Mouse (Mus musculus) brain, embryonic 14.5 days (tissue): ENCODE measurements around the gene Magi3.

Experiments
- CTCF ChIP-seq: fragments of 200-500 bp; IDR thresholded peaks from 2 replicates; pipeline ENCODE4 v1.5.1; 2012; ENCODE audit warnings: inconsistent platforms, mild to moderate bottlenecking, moderate library complexity, borderline replicate concordance; ENCODE audit not compliant: insufficient read depth, insufficient read length; ENCODE audit errors: extremely low read depth
- POLR2A ChIP-seq: fragments of 200-500 bp; IDR thresholded peaks from 2 replicates; pipeline ENCODE4 v1.6.1; 2012; ENCODE audit warnings: mild to moderate bottlenecking, inconsistent platforms, borderline replicate concordance; ENCODE audit not compliant: poor library complexity, insufficient read depth, insufficient read length, severe bottlenecking; ENCODE audit errors: extremely low read depth

DNA sequence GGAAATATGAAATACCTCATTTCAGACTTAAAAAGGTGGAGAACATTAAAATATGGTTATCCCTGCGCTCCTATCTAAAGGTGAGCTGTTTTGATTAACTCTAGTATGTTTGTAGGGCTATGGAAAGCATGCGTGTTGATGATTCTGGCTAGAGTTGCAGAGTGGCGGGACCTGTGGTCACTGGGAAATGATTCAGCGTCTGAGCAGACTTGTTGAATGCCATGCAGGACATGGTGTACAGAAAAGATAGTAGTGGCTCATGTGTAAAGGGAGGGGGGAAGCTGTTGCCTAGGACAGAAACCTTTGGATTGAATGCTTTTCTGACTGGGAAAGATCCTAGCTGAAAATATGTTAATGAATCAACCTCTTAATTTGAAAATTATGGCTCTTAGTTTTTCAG, 221.4 kb downstream of the Magi3 start:
- no peak for TF ChIP-seq POLR2A
- TF ChIP-seq CTCF = no peak
